Mouse (Mus musculus) leukemia stem cell, adult 10-12 weeks (primary cell): ENCODE data around the gene Hcar1. TPM values are rescaled to one million over a fixed set of nuclear protein-coding genes. Genes with fewer than 3 reads are reported as not detected.

Source experiments
- polyA plus RNA-seq: library from polyadenylated mRNA; stranded (reverse); fragments of >175 nt; gene quantifications from 2 replicates; pipeline ENCODE4 v1.2.3, GENCODE M21; 2012; ENCODE audit warnings: low replicate concordance

Hcar1 gene
- not detected in 2 replicates for polyA plus RNA-seq

GRCm38 (mm10) chr5:123879928-123880327 is at the start of gene Hcar1:
Hcar1 (minus strand) TSS chr5:123880020.

GRCm38 (mm10) chr5:123927118-123927517 is 47.3 kb upstream of the Hcar1 start, which contains the start of gene Gm43518:
Gm43518 (plus strand) TSS chr5:123927418.

GRCm38 (mm10) chr5:123906976-123907630 is 27.3 kb upstream of the Hcar1 start, which contains the start of gene Denr:
Denr (plus strand) TSS chr5:123907175.

GRCm38 (mm10) chr5:123865365-123865764 is 14.5 kb downstream of the Hcar1 start, which contains the start of gene Hcar2:
Hcar2 (minus strand) TSS chr5:123865499.

Other genes starting within 250 kb of the Hcar1 start
- 11.8 and 16.6 TPM in 2 replicates for gene Clip1, start 195.4 kb downstream of the Hcar1 start, polyA plus RNA-seq
- gene Zcchc8, start 158.9 kb downstream of the Hcar1 start, polyA plus RNA-seq = 47.2 and 47.8 TPM in 2 replicates
- gene Rsrc2, start 130.6 kb downstream of the Hcar1 start, polyA plus RNA-seq = 1.5 and 10.6 TPM in 2 replicates
- gene Kntc1, start 130.3 kb downstream of the Hcar1 start, polyA plus RNA-seq = 2.4 and 4.5 TPM in 2 replicates
- 1.2 TPM in 1 of 2 replicates, not detected in the other for gene Hcar2, start 14.5 kb downstream of the Hcar1 start, polyA plus RNA-seq
- gene Denr, start 27.2 kb upstream of the Hcar1 start, polyA plus RNA-seq = 66.7 and 77.6 TPM in 2 replicates
- not detected in 2 replicates for gene Gm43518, start 47.4 kb upstream of the Hcar1 start, polyA plus RNA-seq
- 0.79 and 3.3 TPM in 2 replicates for gene Ccdc62, start 50.7 kb upstream of the Hcar1 start, polyA plus RNA-seq
- 40.1 and 51.9 TPM in 2 replicates for gene Hip1r, start 93.6 kb upstream of the Hcar1 start, polyA plus RNA-seq
- gene Vps37b, start 152.2 kb upstream of the Hcar1 start, polyA plus RNA-seq = 265 and 408 TPM in 2 replicates
- gene Abcb9, start 215.8 kb upstream of the Hcar1 start, polyA plus RNA-seq = 16.0 and 26.3 TPM in 2 replicates
- 54.6 and 96.2 TPM in 2 replicates for gene Ogfod2, start 232.3 kb upstream of the Hcar1 start, polyA plus RNA-seq
- gene Arl6ip4, start 236.1 kb upstream of the Hcar1 start, polyA plus RNA-seq = 83.4 and 85.2 TPM in 2 replicates